Mouse (Mus musculus) WW6 (cell line): ENCODE results near the gene Tpcn2.

ENCODE experiments used
- DNase-seq: peaks from one replicate; pipeline ENCODE4 v3.0.0-alpha.2; 2013; ENCODE audit warnings: low read depth, low spot score

Gene Tpcn2

DNA sequence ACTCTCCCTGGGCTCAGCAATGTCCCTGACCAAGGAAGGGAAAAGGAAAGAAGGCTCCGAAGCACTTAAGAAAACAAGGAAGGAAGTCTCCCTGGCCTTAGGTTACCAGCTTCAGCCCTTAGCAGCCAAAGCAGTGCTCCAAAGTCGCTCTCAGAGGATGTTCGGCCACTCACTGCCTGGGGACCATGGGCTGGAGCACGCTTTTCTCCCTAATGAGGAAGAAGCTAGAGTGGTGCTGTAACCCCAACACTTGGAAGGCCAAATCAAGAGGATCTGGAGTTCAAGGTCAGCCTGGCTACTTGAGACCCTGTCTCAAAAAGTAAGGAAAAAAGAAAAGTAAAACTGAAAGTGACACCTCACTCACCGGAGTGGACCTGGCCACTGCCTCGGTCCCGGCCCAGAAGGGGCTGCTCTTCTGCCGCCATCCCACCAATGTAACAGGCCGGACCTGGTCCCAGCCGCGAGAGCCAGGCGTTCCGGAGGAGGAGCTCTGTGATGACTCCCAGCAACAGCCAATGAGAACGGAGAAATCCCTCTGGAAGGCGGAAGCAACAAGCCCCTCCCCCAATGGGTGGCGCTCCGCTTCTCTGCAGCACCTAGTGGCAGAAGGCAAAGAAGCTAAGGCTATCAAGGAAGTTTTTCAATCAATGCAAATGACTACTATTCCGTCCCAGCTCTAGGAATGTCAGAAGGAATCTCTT, at the start of gene Tpcn2:
Gene Tpcn2, minus strand, starts transcription at position 525 of the 701 bp plus-strand sequence.
- peak; percentile 87 for DNase-seq

DNA sequence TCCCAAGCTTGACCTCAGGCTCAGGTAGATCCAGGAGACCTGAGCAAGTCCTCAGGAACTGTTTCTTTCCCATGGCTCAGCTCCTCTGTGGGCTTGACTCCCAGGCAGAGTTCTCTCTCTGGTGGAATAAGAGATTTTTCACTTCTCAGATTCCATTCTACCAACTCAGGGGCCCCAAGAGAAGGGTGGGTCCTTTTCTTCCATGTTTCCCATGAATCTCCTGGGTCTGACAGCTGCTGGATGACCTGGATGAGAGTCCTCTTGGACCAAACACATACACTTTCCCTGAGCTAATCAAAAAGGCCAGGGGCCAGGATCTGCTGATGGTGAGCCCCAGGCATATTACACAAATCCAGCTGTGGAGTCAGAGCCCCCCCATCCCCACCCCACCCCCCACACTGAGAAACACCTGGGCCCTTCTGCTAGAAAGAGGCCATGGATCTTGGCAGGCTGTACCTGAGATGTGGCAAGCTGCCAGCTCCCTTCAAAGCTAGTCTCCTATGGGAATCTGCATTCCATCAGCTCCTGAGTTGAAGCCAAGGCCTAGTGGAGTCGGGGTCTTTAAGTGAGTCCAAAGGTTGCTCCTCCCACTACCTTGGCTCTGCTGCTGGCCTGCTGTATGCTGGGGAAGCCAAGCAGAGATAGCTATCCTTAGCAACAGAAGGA, 48.7 kb upstream of the Tpcn2 start:
- no peak for DNase-seq

DNA sequence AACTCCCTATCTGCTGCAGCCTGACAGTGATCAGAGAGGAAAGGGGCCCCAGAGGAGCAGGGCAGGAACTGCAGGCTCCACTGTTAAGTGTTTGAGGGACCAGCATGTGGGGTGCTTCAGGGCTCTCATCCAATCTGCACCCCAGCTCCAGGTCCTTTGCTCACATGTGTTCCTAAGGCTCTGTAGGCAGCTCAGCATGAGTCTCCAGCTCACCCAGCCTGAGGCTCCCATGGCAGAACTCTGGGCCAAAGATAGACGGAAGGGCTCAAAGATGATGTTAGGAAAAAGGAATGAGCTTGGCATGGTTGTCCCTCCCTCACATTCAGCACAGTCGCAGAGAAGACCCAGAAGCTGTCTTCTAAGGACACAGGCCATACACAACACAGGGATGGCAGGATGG, 46.8 kb upstream of the Tpcn2 start:
- DNase-seq: no peak

DNA sequence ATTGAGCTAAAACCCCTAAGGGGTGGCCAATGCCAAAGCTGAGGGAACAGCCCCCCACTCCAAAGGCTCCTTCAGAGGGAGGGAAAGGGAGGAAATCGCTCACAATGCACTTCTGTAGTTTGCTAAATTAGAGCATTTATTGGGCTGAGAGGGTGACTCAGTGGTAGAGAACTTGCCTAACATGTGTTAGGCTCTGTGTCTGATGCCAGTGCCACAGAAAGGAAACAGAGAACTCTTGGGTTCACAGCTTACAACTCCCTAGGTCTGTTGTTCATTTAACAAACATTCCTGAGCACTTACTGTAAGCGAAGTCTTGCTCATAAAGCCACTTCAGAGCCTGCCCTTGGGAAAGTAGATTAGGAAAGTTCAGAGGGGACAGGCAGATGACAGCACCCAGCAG, 46.2 kb upstream of the Tpcn2 start:
- DNase-seq: no peak

DNA sequence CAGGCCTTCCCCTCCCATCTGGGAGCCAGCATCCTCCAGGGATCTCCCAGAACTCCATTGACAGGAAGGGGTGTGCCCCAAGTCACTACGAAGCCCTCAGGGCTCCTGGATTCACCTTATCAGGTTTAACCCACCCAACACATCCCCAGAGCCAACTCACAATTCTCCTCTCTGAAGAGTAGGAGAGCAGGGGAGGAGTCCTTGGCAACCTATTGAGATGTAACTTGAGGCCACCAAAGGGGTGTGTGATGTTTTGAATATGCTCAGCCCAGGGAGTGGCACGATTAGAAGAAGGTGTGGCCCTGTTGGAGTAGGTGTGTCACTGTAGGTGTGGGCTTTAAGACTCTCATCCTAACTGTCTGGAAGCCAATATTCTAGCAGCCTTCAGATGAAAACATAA, 41.9 kb upstream of the Tpcn2 start:
- DNase-seq: peak; percentile 58

DNA sequence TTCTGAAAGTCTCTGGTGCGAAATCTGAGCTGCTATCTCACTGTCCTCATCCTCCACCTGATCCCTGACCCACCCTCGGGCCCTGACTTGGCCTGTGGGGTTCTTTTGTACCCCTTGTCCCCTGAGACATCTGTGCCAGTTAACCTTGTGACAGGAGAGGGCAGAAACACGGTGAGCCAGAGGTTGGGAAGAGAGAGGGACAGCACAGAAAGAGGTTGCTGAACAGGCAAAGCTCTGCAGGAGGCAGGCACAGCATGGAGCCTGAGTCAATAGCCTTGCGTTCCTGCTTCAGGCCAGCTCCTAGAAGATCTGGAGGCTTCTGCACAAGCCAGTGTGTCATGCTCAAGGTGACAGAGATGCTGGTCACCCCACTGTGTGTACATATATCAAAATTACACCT, 39.8 kb upstream of the Tpcn2 start:
- no peak for DNase-seq

DNA sequence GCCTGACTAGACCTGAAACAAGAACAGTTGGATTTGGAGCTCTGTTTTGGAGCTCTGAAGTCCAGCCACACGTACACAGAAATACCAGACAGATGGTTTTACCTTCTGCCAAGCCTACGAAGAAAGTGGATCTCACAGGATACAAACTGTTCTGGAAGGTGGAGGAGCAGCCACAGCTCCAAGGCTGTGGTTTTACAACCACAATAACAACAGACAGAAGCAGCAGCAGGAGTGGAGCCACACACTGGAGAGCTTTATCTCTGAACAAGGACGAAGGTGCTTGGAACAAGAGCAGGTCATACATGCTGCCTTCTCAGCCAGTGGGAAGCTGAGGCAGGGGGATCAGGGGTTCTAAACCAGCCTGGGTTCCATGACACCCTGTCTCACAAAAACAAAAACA, 35.7 kb upstream of the Tpcn2 start:
- no peak for DNase-seq

DNA sequence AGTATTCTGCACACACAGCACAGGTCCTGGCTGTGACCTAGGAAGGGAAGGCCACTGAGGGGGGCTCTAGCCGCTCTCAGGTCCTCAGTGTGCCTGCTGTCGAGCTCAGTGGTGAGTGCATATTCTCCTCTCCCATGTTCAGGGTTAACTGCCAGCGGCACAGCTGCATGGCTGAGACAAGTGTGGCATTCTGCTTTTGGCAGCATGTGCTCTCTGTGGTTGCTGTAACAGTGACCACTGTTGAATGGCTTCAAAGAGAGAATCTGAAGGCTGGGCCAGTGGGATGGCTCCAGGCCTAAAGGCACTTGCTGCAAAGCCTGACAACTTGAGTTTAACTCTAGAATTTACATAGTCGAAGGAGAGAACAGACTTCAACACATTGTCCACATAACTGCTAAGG, 33.7 kb upstream of the Tpcn2 start:
- DNase-seq: no peak

DNA sequence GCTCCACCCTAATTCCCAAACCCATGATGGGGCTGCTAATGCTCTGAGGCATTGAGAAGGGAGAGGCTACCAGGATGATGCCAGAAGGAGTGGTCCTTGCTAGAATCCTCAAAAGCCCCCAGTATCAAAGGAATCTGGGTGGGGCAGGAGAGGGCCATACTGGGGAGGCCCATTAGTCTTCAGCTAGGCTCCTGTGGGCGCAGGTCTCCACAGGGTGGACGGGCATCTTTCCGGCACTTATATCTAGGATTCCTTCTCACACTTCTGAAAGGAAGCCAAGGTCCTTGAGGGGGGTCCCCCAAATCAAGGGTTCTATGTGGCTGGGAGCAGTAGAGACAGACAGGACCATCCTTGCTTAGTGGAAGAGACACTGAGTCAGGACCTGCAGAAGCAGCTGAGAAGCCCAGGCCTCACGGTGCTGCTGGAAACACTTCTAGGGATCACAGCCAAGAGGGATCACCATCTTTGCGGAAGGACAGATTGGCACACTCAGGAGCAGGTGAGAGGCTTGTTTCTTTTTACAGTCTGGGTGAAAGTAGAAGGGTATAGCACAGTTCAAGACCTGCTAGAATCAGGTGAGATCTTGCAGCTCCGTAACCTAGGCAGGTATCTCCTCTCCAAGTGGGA, 31.1 kb upstream of the Tpcn2 start, which contains the start of gene Mrgprd:
Gene Mrgprd, plus strand, starts transcription at position 51 of the 627 bp plus-strand sequence.
- no peak for DNase-seq

DNA sequence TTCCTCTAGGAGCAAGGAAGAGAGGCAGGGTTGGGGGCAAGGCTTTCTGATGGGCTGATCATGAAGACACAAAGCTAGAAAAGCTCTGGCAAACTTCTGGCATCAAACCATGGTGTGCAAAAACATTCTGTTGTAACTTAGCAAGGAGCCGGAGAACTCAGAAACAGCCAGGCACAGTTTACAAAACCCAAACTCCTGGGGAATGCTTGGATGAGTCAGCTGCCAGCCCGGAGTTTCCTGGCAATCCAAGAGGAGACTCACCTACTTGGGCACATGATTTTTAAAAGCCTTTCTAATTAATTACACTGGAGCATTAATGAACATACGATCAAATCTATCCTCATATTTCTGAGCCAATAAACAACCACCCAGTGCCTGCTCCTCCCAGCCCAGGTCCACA, 28.3 kb upstream of the Tpcn2 start:
- DNase-seq: no peak

DNA sequence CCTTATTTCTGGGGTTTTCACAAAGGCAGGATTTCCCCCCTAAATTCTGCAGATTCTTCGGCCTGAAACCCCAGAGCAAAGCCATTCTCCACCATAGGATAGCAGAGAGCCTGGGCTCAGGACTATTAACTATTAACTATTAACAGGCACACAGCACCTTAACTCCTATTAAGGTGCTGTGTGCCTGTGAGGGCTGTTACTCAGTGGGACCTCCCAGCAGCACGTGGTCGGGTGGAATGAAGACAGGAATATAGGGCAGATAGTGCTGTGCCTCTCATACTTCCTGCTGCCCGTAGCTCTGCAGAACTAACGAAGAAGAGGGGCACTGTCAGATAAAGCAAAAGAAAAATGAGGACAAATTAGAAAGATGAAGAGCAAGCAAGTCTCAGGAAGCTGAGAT, 26.7 kb upstream of the Tpcn2 start:
- no peak for DNase-seq

DNA sequence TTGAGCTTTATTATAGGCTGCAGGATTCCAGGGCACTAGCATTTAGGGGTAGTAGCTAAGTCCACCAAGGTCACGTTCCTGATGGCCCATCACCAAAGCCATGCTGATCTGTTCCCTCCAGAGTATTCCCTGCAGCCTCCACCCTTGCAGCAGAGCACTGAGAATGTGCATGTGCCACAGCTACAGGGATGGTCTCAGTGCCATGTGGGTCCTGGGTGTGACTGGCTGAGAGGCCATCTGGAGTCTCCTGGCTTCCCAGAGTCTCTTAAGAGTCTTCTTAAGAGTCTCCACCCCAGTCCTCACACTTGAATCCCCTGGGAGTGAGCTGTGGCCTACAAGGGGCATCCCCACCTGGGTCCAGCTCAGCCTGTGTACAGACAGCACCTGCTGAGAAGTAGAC, 26.1 kb upstream of the Tpcn2 start:
- DNase-seq: no peak

DNA sequence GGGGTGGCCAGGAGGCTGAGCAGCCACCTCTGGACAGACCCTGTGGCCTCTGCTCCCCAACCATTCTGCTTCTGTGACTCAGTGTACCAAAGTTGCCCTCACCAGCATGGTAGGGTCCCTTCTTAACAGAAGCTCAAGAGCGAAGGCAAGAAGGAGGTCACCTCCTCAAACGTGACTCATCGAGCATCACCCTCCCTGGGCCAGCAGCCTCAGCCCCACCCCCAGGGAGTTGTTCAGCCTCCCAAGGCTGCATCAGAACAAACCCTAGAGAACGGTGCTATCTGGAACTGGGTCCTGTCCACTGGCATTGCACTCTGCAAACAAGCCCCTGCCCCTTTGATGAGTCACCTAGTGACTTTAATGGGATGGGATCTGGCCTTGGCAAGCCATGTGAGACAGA, 25.1 kb upstream of the Tpcn2 start:
- DNase-seq: no peak

DNA sequence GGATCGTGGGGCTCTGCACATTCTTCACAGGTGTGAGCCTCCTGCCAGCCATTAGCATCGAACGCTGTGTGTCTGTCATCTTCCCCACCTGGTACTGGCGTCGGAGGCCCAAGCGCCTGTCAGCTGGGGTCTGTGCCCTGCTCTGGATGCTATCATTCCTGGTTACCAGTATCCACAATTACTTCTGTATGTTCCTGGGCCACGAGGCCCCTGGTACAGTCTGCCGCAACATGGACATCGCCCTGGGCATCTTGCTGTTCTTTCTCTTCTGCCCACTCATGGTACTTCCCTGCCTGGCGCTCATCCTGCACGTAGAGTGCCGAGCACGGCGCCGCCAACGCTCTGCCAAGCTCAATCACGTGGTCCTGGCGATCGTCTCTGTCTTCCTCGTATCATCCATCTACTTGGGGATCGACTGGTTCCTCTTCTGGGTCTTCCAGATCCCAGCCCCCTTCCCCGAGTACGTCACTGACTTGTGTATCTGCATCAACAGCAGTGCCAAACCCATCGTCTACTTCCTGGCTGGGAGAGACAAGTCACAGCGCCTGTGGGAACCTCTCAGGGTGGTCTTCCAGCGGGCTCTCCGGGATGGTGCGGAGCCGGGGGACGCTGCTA, 24.4 kb upstream of the Tpcn2 start:
- no peak for DNase-seq

DNA sequence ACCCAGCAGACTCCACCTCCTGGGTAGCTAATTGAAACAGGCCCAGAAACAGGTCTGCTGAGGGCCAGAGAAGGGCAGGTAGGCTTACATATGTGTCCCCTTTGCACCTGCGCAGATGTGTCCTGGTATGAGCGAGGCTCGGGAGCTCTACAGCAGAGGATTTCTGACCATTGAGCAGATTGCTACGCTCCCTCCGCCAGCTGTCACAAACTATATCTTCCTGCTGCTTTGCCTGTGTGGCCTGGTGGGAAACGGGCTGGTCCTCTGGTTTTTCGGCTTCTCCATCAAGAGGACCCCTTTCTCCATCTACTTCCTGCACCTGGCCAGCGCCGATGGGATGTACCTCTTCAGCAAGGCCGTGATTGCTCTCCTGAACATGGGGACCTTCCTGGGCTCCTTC, 23.8 kb upstream of the Tpcn2 start:
- DNase-seq: no peak

DNA sequence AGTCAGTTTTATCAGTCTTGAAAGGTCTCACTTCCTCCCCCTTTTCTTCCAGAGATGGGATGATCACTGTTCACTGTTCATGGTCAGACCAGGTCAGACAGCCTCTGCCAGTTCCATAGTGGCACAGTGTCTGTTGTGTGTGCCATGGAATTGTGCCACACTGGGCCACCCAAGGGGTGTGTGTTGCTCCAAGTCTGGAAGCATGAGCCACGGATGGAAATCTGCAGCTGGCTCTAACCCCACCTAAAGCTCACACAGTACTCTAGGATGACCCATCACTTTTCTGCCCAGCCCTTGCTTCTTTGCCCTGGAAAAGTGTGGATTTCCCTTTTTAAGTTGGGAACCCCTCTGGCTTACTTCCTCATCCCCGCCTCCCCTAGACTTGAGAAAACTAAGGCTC, 20.3 kb upstream of the Tpcn2 start:
- no peak for DNase-seq

DNA sequence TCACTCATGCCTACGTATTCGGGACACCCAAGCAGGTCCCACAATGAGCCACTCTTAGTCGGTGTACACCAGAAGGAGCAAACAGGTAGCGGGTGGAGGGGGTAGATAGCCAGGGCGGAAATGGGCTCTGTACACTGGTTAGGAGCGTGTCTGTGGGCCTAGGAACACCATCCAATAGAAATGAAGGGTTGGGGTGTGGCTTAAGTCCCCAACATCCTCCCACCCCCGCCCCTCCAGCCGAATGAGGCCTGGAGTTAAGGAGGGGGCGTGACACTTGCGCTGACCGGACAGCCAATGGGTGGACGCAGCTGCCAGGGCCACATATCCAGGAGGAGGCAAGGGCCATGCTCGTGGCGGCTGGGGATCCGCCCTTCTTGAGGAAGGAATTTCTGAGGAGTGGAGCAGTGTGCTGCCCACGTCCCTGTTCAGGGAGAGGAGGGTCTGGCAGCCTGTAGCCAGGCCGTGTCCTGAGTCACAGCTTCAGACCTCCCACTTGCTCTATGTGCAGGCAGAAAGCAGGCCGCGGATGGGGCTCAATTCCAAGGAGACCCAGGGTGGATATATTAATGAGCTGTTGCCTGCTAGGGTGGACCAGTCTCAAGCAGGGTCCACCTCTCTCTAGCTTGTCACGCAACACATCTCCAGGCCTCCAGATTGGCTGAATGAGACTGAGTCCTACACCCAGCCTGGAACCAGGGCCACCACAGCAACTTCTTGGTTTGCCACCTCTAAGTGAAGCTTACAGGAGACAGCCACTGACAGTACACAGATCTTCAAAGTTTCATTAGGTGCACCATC, 18.9 kb upstream of the Tpcn2 start:
- peak; percentile 57 for DNase-seq

DNA sequence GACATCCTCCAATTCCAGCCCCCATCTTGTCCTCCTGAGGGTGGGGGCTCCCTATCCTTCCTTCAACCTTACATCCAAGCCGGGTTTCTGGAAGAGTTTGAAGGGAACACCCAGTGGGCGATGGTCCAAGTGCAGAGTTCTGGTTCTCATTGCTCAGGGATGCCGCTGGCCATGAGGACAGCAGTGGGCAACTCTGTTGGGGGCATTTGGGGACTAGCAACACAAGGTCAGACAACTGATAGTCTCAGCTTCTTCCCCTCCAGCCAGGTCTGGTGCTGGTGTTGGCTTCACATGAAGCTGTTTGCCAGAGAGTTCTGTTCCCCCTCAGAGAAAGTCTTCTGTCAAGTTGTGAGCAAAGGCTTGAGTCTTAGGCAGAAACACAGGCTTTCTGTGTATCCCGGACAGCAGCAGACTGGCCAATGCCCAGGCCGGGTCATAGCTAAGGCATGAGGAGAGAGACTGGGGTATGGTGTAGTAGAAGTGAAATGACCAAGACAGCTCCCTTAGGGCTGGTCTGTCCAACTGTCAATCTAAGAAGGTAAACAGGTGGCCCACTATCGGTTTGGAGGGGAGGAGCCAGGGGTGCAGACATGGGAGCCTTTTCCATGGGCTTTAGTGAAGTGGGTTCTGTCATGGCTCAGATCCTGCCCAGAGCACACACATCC, 17.7 kb upstream of the Tpcn2 start:
- DNase-seq: no peak

DNA sequence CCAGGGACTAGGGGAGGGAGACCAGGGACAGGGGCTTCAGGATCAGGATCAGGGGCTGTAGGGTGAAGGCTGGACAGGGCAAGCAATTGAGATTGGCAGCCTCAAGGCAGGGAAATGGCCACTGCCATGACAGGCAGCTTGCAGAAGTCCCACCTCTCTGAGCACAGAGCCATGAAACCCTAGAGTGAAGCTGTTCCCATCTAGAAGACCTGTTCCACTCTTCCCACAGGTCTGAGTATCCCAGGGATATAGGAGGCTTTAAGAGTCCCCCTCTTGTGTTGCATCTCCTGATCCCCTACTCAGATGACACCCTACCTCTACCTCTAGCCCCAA, 17.2 kb upstream of the Tpcn2 start:
- DNase-seq: no peak

DNA sequence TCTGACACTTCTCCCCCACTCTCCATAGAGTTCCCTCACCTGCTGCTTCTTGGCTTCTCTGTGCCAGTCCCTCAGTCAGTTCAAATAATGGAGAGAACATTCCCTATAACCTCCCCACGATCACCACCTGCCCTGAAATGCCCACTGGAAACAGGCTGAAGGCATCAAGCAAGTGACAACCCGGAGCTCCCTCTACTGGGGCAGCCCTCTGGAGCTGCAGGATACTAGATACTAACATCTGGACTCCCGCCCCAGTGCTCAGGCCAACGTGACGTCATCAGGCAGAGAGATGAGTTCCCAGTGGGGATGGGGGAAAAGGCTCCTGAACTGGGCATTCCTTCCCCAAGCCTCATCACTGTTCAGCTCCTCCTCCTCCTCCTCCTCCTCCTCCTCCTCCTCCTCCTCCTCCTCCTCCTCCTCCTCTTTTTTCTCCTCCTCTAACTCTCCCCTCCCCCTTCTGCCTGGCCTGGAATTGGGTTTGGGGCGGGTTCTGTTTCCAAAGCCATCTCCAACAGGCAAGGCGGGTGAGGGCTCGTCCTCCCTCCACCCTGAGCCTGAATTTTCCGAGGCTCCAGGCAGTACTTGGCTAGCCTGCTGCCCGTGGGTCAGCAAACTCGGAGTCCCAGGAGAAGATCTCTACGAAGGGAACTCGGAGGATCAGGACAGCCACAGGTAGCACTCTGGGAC, 16.7 kb upstream of the Tpcn2 start, which contains the start of gene Mrgprf:
Gene Mrgprf, plus strand, starts transcription at position 508 of the 687 bp plus-strand sequence.
- no peak for DNase-seq
